Mouse (Mus musculus) 3134 (cell line): ENCODE measurements at regions not wholly inside any gene's neighbourhood (a gene's known extent, or its start where the extent isn't known, plus 50 kb on each side); places are given as distances from the start of the nearest gene placed in this dataset.

Experiments
- DNase-seq: peaks from one replicate; pipeline ENCODE4 v3.0.0-alpha.2; 2011; ENCODE audit warnings: low spot score; ENCODE audit not compliant: insufficient read length; ENCODE audit errors: extremely low read depth

- no peak for DNase-seq
Measured at GRCm38 (mm10) chr8:126833471-126834453, 111.9 kb downstream of the Tomm20 start.

GRCm38 (mm10) chr8:126833006-126833405 is 112.6 kb downstream of the Tomm20 start:
- peak; percentile 38 for DNase-seq

GRCm38 (mm10) chr8:126832163-126832978 is 113.3 kb downstream of the Tomm20 start:
- DNase-seq, result peak; percentile 45

- DNase-seq, result no peak
Measured at GRCm38 (mm10) chr8:126831312-126832162, 114.1 kb downstream of the Tomm20 start.

- no peak for DNase-seq
Measured at GRCm38 (mm10) chr8:126830242-126830530, 115.5 kb downstream of the Tomm20 start.

GRCm38 (mm10) chr8:126829376-126830241 is 116.0 kb downstream of the Tomm20 start:
- DNase-seq, result no peak

GRCm38 (mm10) chr8:126827681-126828383 is 117.8 kb downstream of the Tomm20 start:
- peak; percentile 34 for DNase-seq

- DNase-seq, result peak; percentile 76
Measured at GRCm38 (mm10) chr8:126826328-126827285, 119.0 kb downstream of the Tomm20 start.

GRCm38 (mm10) chr8:126825877-126826276 is 119.8 kb downstream of the Tomm20 start:
- DNase-seq, result no peak

GRCm38 (mm10) chr8:126824575-126825208 is 121.0 kb downstream of the Tomm20 start:
- DNase-seq, result no peak

- DNase-seq, result no peak
Measured at GRCm38 (mm10) chr8:126822269-126822668, 123.4 kb downstream of the Tomm20 start.

- no peak for DNase-seq
Measured at GRCm38 (mm10) chr8:126821279-126821678, 124.4 kb downstream of the Tomm20 start.

GRCm38 (mm10) chr8:126820502-126820901 is 125.1 kb downstream of the Tomm20 start:
- no peak for DNase-seq

GRCm38 (mm10) chr8:126819261-126819660 is 126.4 kb downstream of the Tomm20 start:
- DNase-seq, result no peak

- no peak for DNase-seq
Measured at GRCm38 (mm10) chr8:126816155-126816554, 129.5 kb downstream of the Tomm20 start.

- no peak for DNase-seq
Measured at GRCm38 (mm10) chr8:126814427-126814826, 131.2 kb downstream of the Tomm20 start.

GRCm38 (mm10) chr8:126813621-126814020 is 132.0 kb downstream of the Tomm20 start:
- no peak for DNase-seq

- DNase-seq, result no peak
Measured at GRCm38 (mm10) chr8:126812777-126813176, 132.9 kb downstream of the Tomm20 start.
